Mouse (Mus musculus) right cerebral cortex, postnatal 14 days (tissue): ENCODE measurements around the gene Tbpl2.

ENCODE experiments used
- DNase-seq: peaks from one replicate; pipeline ENCODE4 v3.0.0; 2022

The Tbpl2 gene

GRCm38 (mm10) chr2:24096495-24096894 is at the start of gene Tbpl2:
Tbpl2 (minus strand) TSS chr2:24096595.
- no peak for DNase-seq

- DNase-seq = no peak
These were observed 38.0 kb upstream of the Tbpl2 start for GRCm38 (mm10) chr2:24134373-24134772.

GRCm38 (mm10) chr2:24109085-24109484 is 12.7 kb upstream of the Tbpl2 start:
- DNase-seq = no peak

GRCm38 (mm10) chr2:24103619-24104289 is 7.4 kb upstream of the Tbpl2 start:
- DNase-seq = no peak

- DNase-seq = no peak
These were observed 5.5 kb downstream of the Tbpl2 start for GRCm38 (mm10) chr2:24090921-24091320.

- DNase-seq = no peak
These were observed 45.9 kb downstream of the Tbpl2 start for GRCm38 (mm10) chr2:24050459-24050858.

- no peak for DNase-seq
These were observed 46.9 kb downstream of the Tbpl2 start, which contains the start of gene Hnmt for GRCm38 (mm10) chr2:24049344-24049990. Hnmt (minus strand) TSS chr2:24049394.

- peak; percentile 39 for DNase-seq
These were observed 47.8 kb downstream of the Tbpl2 start for GRCm38 (mm10) chr2:24048480-24049097.

GRCm38 (mm10) chr2:24047551-24048479 is 48.6 kb downstream of the Tbpl2 start:
- DNase-seq = no peak

GRCm38 (mm10) chr2:24042901-24043300 is 53.5 kb downstream of the Tbpl2 start:
- no peak for DNase-seq

- DNase-seq = no peak
These were observed 55.9 kb downstream of the Tbpl2 start for GRCm38 (mm10) chr2:24040531-24040930.
